Mouse (Mus musculus) erythroblast, embryonic 14.5 days (primary cell): ENCODE results near the gene Sct.

Experiments
- GATA1 ChIP-seq: IDR thresholded peaks from 2 replicates; pipeline ENCODE4 v1.6.1; 2012; ENCODE audit warnings: low read length, inconsistent platforms, mixed read lengths
- TAL1 ChIP-seq: IDR thresholded peaks from 3 replicates; pipeline ENCODE4 v1.6.1; 2012; ENCODE audit warnings: low read length, inconsistent platforms, mixed read lengths

GRCm38 (mm10) chr7:141270631-141271030, 8.3 kb downstream of the Sct start:
- no peak for TF ChIP-seq GATA1
- no peak for TF ChIP-seq TAL1
